Mouse (Mus musculus) thymus, postnatal 14 days (tissue): ENCODE data around the gene Pde4b.

Experiments used
- DNase-seq: peaks from one replicate; pipeline ENCODE4 v3.0.0; 2021

Gene Pde4b

DNA sequence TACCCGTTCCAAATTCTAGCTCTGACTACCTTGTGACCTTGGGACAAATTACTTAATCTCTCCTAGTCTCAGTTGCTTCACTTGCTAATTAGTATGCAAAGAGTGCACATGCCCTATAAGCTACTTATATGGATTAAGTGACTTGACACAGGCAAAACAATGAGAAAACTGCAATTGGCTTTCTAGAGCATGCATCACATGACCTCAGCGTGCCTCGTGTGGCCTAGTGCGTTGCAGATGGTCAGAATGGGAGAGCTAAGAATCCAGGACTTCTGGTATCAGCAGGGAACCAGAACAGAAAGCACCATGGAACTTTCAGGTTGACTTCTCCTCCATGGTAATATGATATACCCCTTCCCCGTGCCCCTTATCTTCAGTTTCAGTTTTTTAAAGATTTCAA lies 426.2 kb downstream of the Pde4b start:
- no peak for DNase-seq

DNA sequence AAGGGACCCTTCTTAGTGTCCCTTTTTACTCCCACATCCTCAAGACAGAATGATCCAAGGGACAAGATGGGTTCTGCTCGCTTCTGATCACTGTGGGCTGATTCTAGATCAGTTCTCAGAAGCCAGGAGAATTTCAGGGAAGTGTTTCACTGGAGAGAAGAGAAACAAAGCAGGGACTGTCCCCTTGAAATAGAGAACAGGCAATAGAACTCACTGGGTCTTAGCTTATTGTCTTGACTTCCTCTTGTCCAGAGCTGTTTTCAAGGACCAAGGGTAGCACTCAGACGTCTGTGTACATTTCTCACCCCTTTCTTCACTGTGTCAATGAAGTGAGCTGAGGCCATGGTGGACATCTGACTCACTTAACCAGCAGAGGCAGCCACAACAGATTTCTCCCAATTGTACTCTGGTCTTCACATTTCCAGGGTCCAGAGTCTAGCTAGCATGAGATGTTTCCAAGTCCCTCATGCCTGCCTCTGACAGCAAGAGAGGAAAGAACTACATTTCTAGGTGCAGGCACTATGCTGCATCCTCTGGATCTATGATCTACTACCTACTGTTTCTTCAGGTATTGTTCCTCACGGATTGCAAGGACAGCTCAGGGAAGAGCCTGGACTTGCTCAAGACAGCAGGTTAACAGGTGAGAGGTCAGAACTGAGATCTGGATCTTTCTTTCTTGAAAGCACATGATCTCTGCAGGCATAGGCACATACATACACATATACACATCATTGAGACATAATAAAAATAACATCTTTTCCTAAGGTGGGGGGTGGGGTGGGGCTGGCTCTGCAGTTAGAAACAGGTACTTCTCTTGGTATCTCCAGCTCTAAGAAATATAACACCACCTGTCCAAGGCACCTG lies 427.9 kb downstream of the Pde4b start:
- no peak for DNase-seq

DNA sequence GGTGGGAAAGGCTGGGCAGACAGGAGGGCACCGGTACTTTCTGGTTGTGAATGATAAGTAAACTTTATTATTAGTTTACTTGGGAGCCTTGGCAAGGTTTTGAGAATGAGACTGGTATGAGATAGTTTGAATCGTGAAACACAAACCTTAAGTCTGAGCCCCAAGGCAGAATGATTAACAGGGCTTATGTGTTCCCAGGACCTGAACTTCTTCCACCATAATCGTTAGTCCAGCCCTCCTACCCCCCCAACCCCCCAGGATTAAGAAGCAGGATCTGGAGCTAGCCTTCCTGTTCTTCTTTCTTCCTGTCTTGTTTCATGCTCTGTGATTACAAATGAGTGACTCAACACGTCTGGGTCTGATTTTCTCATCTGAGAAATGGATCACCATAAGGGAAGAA lies 429.1 kb downstream of the Pde4b start:
- no peak for DNase-seq

DNA sequence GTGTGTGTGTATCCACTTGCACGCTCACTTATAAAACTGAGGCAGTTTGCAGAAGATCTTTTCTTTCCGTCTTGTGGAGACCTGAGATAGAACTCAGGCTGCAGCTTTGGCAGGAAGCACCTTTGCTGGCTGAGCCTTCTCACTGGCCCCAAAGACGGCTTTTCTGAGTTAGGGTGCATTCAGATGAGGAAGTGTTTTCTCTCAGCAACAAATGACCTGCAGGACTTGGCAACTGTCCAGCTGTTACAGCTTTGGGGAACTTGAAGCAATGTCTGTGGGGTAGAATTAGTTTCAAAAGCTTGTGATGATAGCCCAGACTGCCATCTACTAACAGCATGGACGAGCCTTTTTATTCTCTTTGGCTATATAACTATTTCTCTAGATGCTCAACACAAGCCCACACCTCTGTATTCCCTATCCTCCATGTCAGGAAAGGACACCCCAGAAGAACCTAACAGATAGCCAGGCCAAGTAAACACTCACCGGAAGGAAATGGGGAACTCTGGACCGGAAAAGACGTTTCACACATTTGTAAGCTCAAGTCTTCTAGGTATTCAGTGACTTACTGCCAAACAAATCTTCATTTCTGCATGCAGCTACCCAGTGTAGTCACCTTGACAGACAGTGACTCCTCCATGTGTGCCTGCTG lies 429.8 kb downstream of the Pde4b start:
- DNase-seq = peak; percentile 38

DNA sequence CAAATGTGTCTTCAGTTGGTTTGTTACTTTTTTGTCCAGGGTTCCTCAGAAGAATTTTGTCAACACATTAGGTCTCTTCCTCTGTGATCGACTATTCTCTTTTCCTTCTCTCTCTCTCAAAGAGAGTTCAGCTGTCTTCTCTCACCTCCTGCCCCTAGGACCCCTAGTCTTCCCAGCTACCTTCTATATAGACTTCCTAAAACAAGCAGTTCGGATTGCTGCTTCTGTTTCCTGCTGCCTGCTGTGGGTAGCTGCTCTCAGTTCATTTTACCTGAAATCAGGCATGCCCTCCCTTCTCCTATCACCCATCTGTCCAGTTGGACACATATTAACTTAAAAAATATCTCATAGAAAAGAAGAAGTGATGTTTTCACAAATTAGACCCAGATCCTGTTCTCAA lies 430.3 kb downstream of the Pde4b start:
- DNase-seq = no peak

DNA sequence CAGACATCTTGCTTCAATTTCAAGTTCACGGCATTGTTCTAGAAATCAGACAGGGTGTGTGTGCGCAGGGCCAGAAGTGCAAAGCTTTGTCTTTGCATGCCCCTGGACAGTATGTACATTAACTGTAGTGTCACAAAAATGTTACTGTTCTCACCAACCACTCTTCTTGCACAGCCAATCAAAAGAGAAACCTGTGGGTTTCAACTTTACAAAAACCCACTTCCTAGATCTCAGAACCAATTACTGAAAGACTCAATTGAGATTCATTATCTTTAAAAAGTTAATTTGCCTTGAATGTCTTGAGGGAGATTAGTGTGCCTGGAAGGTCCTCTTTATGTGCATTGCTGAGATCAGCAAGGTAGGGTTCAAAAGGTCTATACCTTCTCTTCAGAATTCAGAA lies 431.0 kb downstream of the Pde4b start:
- DNase-seq = no peak

DNA sequence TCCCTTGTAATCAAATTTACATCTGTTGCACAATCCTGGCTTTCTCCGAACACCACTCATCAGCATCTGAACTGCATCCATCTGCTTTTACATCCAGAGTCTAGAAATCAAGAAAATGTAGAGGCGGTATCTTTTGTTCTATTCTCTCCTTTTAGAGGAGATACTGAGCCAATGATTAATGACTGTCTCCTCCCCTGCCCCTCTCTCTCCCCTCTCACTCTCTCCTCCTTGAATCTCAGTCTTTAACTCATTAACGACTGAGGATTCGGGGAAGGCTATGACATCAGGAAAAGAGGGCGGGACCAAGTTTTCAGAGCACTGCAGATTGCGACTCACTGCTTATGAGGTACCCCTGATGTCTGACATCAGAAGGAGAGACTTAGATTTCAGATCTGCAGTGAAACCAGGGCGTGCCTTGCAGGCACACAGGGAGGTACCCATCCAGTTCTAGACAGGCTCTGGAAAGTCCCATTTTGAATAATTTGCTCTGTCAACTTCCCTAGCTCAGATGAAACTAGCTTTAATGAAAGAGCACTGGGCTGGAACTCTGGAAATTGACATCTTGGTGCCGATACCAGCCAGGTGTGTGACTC lies 433.4 kb downstream of the Pde4b start:
- no peak for DNase-seq

DNA sequence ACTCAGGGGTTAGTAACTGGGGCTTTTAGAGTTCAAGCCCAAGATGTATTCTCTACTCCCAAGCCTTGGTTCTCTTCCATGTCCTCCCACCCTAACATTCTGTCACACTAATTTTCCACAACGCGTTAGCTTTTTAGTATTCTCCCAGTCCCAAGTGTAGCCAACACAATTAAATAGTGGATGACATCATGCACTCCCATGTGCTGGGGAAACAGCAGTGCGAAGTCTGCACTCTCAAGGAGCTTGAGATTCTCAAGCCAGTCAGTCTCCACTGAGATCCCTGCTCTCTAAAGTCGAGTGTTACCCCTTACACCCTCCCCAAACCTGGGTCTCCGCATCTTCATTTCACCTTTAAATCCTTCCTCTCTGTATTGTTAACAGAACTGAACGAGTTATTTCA lies 434.1 kb downstream of the Pde4b start:
- no peak for DNase-seq

DNA sequence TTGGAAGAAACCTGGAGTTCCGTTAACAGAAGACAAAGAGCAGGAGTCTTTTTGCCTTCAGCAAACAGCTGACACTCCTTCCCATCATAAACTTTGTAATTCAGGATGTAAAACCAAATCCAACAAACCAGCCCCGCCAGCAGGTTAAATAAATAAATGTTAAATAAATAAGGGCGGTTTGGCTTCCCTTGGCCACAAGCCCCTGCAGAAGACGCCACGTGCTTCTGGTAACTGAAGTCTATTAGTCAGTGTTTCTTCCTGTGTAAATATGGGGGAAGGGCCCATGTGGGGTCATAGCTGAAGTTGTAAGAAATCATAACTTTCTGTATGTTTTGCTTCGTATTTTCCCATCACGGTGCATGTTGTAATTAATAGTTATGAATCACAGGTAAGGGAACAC lies 440.0 kb downstream of the Pde4b start:
- no peak for DNase-seq

DNA sequence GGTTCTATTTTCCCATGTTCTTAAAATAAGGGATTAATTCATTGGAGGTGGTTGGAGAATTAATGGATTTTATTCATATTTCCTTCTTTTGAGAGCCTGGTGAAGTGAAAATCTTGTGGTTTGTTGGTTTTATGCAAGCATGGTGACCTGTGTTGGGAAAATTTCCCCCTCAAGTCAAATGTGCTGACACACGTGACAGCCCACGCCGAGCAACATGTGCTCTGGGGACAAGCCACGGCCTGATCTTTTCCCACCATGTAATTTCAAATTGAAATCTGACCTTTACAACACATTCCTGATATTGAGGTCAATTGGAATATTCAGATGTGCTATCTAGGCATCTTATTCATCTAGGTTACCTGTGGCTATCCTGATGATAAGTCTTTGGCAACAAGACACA lies 443.5 kb downstream of the Pde4b start:
- DNase-seq = no peak

DNA sequence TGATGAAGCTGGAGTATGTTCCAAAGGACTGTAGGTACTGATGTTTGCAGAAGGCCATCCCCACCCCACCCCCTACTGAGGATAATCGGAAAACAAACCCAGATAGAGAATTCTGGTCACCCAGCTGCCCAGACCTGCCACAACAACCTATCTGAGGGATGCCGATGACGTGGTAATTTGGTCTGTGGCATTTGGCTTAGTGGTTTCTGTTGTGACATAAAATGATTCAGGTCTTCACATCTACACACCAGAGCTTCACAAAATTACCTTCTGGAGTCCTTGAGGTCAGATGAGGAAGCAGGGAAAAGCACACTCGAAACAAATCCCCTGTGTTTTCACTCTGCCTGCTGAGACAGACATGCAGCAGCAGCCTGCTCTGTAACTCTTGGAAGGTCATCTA lies 444.4 kb downstream of the Pde4b start:
- DNase-seq = no peak

DNA sequence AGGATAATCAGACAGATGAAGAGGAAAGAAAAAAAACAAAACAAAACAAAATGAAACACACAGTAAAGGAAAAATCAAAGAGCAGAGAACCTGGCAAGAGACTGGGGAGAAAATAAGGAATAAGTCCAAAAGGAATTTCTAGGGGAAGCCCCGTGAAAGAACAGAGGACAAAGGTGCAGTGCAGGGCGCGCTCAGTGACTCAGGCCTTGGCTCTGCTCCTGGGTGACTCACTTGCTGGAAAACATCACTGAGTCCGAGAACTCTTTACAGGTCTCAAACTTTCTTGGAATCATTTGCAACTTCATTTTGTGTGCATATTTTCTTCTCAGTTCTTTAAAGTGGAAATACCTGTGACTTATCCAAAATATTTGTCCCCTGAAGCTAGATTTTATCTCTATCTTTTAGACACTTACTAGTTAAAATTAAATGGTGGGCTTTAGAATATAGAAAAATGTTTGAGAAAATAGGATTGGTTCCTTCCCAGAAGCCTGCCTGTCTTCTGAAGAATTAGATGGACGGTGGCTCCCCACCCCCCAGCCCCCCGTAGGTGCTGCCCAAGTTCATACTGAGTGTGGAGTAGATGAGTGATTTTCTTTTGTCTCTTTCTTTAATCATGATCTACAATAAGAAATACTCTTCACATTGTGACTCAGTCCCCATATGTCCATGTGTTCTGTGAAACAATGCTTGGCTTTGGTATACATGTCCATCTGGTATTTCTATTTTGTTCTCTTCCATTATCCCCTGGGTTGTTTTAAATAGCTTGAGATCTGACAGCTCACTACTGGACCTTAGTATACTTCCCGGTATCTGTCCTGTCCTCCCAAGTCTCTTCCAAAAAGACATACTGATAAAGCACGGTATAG lies 446.1 kb downstream of the Pde4b start:
- DNase-seq = no peak

DNA sequence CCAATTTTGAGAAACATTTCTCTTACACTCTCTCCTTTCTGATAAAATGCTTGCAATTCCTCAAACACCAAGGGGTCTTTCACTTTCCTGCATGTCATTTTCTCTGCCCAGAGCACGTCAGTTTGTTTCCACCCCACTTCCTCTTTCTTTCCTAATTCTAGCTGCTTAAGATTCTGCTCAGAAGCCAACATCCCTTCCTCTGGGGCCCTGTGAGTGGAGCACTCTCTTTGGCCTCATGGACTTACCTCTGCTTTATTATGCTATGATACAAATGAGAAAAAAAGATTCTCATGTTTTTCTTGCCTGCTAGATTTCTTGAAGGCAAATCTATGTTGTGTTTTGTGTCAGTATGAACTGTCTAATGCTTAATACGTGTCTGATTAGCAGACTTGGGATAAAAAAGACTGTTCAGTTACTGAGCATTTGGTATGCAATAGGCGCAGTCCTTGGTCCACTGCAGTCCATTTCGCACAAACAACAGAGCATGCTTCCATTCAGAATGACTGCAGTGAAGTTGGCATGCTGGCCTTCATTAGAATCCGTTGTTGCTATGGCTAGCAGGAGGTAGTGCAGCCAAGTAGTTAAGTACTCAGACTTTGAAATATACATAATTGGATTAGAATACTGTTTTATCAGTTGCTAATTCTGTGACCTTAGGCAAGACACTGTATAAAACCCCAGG lies 446.8 kb downstream of the Pde4b start:
- DNase-seq = no peak

DNA sequence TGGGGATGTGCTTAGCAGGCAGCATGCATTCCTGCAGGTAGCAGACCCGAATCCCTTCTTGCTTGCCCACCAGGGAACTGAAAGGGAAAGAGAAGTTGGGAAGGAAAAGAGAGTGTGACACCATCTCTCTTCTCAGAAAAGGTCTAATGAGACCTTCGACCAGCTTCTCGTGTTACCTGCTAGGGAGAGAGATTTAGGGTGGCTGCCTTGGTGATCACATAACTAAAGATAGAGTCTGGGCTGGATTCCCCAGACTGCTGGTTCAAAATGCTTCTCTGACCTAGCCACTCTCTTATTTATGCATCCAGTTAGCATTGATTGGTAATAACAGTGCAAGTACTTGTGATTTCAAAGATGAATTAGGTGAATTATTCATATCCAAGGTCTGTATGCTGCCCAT lies 448.5 kb downstream of the Pde4b start:
- DNase-seq = no peak

DNA sequence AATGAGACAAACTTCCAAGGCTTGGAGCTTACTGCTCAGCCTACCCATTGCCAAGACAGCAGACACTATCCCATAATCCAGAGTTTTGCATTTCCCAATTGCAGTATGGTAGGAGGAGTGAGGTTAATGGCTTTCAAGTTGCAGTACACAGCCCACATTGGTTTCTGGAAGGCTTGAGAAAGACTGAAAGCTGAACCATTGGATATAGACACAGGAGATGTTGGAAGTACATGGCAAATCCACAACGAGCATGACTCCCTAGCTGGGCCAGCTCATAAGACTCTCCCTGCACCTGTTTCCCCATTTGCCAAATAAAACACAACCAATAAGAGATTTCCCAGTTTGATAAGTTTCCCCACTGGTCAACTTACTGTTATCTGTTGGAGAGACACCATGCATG lies 450.9 kb downstream of the Pde4b start:
- DNase-seq = no peak

DNA sequence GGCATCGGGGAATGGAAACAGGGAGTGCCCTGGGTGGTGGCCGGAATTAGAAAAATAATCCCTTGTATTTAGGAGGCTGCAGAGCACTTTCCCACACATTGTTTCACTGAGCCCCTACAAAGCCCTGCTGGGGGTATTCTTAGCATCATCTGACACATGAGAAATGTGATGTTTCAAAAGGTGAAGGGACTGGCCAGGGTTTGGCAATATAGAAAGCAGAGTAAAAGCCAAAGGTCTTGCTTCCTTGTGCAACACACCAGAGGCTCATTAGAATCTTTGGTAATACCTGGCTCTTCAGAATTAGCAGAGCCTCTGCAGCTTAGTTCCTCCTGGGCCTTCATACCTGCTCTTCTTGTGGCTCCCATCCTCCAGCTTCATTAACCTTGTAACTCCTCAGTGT lies 451.4 kb downstream of the Pde4b start:
- no peak for DNase-seq

DNA sequence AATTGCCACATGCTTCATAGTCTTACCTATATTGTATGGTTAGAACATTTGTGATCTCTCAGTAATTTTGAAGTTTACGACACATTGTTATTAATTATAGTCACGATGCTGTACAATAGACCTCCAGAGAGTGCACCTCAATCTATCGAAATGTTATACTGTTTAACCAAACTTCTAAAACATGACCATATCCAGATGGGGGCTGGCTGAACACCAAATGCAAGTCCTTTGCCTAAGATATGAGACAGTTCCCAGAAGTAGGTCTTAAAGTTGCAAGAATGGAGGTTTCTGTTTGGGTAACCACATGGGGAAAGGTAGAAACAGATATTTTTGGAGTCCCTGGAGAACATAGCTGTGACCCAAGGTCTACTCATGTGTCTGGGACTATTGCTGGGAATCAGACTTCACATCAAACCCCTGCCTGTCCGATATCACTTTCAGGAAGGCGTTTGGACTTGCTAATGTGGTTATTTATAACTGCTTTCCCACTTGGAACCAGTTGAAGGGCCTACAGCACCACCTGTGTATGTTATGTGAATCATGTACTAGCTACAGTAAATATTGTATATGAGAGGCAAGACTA lies 452.3 kb downstream of the Pde4b start:
- no peak for DNase-seq

DNA sequence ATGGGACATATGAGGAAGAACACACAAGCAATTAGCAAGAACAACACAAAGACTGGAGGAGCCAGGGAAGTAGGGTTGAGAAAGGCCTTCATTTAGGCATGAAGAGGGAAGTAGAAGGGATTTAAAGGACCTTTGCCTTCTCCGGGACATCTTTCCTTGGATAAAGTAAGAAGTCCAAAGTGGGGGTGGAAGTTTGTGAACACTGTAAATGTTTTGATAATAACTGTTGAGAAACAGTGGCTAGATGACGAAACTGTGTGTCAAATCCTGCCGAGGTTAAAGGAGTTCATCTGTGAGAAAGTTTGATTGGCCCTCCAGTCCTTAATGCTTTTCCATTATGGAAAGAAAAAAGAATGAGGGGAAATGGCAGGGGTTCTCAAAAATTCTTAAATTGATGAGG lies 455.6 kb downstream of the Pde4b start:
- no peak for DNase-seq

DNA sequence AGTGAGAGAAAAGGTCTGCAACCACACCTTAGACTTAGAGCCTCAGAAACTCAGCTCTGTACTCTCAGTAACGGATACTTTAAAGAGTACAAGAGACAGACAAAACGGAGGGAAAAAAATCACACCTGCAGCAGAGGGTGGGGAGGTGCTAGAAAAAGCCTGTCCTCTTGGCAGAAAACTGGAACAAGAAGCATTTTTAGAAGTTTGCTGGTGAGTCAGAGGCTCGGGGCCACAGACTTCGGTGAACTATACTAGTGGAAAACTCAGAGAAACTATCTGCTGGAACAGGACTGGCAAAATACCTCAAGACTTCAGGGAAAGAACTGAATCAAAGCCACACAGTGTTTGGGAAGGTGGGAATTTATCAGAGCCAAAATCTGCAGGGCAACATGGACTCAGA lies 457.9 kb downstream of the Pde4b start:
- no peak for DNase-seq

DNA sequence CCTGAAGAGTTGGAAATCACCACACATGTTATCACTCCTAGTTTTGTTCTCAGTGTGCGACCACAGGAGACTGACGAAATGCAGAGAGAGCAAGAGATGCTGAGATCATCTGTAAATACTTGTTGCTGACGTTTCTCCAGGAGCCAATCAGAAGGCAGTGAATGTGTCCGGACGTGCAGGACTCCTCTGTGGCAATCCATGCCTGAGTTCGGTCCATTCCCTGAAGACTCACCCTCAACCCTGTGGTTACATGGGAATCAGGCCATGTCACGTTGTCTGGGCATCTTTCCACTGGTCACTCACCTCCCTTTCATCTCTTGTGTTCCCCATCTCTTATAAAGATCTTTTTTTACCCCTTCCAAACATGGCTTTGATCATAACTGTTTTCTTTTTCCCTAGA lies 468.2 kb downstream of the Pde4b start:
- DNase-seq = no peak

DNA sequence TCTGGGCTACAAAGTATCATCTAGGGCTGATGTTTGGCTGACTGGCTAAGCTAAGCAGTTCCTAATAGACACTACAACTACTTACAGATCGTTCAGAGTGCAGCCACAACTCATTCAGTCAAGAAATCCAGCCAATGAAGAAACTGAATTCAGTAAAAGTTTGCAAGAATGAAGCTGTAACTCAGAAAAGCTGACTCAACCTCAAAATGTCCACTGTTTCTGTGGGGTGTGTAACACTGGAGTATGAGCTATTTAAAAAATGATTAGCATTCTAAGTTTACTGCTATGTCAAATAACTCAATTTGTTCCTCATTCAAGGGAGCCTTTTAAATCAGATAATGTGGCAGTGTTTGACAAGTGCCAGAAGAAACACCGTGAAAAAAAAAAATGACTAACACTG lies 469.7 kb downstream of the Pde4b start:
- DNase-seq = no peak

DNA sequence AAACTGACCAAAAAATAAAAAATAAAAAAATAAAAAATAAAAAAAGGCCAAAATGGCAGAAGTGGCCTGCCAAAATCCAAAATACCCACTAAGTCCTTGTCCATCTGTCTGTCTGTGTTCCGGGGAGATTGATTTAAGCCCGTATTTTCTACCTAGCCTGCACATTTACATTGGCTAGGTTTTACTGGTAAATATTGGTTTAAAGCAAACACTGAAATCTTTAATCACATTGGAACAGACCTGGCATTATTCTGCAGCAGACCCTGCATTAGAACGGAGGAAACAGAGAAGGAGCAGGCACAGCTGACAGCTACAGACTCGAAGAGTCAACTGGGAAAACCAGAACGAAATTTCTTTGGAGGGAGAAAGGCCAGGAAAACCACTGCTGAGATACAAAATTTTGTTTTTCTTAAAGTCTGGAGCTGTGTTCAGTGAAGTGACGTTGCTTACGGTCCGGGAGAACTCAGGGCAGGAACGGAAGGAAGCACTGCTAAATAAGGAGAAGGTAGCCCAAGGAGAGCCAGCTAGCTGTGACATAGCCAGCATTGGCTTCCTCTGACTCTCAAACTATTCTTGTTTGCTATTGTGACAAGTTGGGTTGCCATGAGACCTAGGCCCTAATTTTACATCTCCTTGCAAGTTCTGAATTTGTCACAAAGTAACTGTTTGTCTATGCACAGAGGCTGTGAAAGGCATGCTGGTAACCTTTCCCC lies 470.3 kb downstream of the Pde4b start:
- DNase-seq = no peak
